Mouse (Mus musculus): ENCODE measurements around the gene Rhno1. TPM values are rescaled to one million over a fixed set of nuclear protein-coding genes. Genes with fewer than 3 reads are reported as not detected.

The Rhno1 gene
- 10 to 100 TPM; 18.2 to 18.3 TPM for total RNA-seq (2021)
- long read RNA-seq, experiment 1, partial matches to known transcripts = 0 of 6 reads
- long read RNA-seq, experiment 1, other reads (novel, unspliced or antisense) = 2 of 6 reads
- long read RNA-seq, experiment 2, partial matches to known transcripts = 1 of 12 reads
- long read RNA-seq, experiment 2, other reads (novel, unspliced or antisense) = 4 of 12 reads

DNA sequence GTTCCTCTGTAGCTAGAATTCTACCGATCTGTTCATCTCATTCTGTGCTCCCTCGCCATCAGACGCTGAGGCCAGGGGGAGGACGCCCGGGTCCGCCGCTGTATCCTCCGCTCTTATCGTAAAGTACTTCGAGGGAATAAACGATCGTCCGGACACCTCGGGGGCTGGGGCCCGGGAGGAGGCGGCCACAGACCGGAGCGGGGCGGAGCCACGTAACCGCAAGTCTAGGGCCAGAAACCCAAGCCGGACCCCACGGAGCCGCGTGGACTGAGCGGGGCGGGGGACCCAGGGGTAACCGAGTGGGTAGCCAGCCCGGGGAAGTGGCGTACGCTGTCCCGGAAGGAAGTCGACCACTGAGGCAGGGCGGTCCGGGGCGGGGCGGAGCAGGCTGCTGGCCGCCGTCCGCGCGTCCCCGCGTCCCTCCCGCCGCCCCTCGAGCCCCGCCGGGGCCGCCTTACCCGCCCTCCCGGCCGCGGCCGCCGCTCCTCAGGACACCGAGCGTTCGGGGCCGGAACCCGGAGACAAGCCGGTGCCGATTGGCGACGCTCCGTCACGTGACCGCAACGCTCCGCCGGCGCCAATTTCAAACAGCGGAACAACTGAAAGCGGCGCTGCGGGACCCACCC lies at the start of gene Rhno1, which contains the start of gene Foxm1:
Gene Rhno1 (minus strand): TSS at position 531 of the 626 bp plus-strand sequence.
Gene Foxm1 (plus strand): TSS at position 587 of the 626 bp plus-strand sequence.
- TF ChIP-seq CTCF (conservative IDR thresholded peaks at IDR 0.05) = no peak
- H3K4me3 ChIP-seq = peak within 1 kb of the TSS; percentile 87
- peak within 1 kb of the TSS; percentile 90 for H3K27ac ChIP-seq
- DNase-seq (ENCODE audit: low spot score in 2 of 2) = peak; percentile 69 to 72

DNA sequence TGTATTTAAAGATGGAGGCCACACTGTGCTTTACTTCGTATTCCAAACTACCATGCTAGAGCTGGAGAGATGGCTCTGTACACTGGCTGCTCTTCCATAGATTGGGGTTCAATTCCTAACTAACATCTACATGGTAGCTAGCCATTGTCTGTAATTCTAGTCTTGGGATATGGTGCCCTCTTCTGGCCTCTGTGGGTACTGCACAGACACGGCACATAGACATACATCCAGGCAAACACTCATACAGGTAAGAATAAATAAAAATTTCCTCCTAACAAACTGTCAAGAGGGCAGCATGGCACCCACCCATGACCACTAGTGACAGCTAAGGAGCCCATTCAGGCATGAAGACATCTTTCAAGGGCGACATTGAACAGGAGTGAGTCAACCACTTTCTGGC lies 48.4 kb upstream of the Rhno1 start:
- Histone ChIP-seq H3K4me3 (no peak overlapping the region), H3K27ac (no peak overlapping the region)
- peak; percentile 70 to 92 for DNase-seq (ENCODE audit: low spot score in 2 of 2)
- peak; percentile 97 for TF ChIP-seq CTCF (conservative IDR thresholded peaks at IDR 0.05)

DNA sequence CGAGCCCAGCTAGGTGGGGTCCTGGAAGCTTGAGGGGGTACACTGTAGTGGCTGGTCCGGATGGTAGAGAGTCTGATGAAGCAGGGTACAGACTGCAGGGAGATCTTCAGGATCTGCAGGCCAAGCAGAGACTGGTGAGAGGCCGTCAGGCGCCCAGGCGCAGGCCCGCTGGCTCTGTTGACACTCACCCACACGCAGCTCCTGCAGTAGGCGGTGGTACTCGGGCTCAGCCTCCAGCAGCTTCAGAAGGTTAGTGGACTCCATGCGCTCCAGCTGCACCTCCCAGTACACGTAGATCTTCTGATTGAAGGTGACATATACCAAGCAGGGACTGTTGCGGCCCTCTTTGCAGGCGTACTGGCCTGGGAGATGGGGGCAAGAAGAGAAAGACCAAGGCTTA lies 47.6 kb upstream of the Rhno1 start:
- no peak for DNase-seq (ENCODE audit: low spot score in 2 of 2)
- no peak for TF ChIP-seq CTCF (conservative IDR thresholded peaks at IDR 0.05)
- no peak overlapping the region for H3K27ac ChIP-seq
- no peak overlapping the region for H3K4me3 ChIP-seq

DNA sequence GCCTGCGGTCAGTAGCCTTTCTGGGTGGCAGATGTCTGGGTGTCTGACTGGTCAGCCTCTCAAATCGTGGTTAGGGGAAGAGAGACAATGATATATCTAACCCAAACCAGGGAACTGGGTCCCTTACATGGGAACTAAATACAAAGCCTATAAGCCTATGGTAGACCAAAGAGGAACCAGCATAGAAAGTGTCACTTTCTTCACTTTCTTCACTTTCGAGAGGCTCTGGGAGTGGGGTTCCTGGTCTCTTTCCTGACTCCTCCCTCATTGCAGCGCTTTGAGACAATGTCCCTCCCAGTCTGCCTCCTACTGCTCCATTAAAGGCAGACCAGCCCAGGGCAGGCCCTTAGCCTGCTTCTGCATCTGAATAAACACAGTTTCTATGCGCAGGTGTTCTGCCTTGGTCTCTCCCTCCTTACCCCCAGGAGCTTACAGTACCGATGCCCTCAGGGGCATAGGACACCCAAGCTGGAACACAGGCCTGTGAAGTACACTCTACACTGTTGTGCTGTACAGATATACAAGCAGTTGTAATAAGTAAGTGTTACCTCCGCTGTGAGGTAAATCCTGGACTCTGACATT lies 45.9 kb upstream of the Rhno1 start:
- Histone ChIP-seq H3K4me3 (no peak overlapping the region), H3K27ac (no peak overlapping the region)
- TF ChIP-seq CTCF (conservative IDR thresholded peaks at IDR 0.05) = no peak
- DNase-seq (ENCODE audit: low spot score in 2 of 2) = no peak

GRCm38 (mm10) chr6:128404708-128405107 lies 42.0 kb upstream of the Rhno1 start:
- 0 out of 2 replicates have a peak, but pooled peaks have one; percentile 6 for TF ChIP-seq CTCF (conservative IDR thresholded peaks at IDR 0.05)
- H3K27ac ChIP-seq = no peak overlapping the region
- no peak for DNase-seq (ENCODE audit: low spot score in 2 of 2)
- no peak overlapping the region for H3K4me3 ChIP-seq

- DNase-seq (ENCODE audit: low spot score in 2 of 2) = peak in 1 of 2 experiments; percentile 49
- Histone ChIP-seq H3K4me3 (peak overlapping the region; percentile 60), H3K27ac (peak overlapping the region; percentile 90)
- TF ChIP-seq CTCF (conservative IDR thresholded peaks at IDR 0.05) = no peak
These were observed 36.9 kb upstream of the Rhno1 start for GRCm38 (mm10) chr6:128399421-128400185.

- no peak for DNase-seq (ENCODE audit: low spot score in 2 of 2)
- Histone ChIP-seq H3K4me3 (peak within 1 kb of the TSS; percentile 60), H3K27ac (peak within 1 kb of the TSS; percentile 90)
- no peak for TF ChIP-seq CTCF (conservative IDR thresholded peaks at IDR 0.05)
These were observed 36.3 kb upstream of the Rhno1 start, which contains the start of gene Nrip2 for GRCm38 (mm10) chr6:128398996-128399395. TSS of gene Nrip2 (plus strand) at chr6:128399296.

DNA sequence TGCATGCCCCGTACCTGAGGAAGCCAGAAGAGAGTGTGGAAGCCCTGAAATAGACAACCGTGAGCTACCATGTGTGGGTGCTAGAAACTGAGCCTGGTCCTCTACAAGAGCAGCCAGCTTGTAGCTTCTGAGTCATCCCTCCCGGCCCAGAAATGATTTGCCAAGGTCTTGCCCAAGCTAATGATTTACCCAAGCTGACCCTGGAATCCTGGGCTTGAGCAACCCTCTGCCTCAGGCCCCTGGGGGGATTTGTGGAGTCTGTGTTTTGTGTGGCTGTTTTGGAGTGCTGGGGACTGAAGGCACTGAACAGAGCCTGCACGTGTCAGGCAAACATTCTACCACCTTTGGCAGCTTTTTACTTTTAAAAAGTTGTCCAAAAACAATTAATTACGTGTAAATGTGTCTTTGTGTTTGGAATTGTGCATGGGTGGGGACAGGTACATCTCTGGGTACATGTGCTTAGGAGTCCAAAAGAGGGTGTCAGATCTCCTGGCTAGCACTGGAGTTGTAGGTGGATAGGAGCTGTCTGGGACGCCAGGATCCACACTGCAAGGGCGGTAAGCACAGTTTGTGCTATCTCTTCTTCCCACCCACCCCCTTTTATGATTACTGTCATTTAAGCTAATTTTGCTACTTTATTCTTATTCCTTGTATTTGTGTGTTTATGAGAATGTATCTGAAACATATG lies 35.0 kb upstream of the Rhno1 start:
- DNase-seq (ENCODE audit: low spot score in 2 of 2) = no peak
- no peak for TF ChIP-seq CTCF (conservative IDR thresholded peaks at IDR 0.05)
- peak overlapping the region; percentile 36; the same call in 1 of the 2 replicates for H3K27ac ChIP-seq
- no peak overlapping the region for H3K4me3 ChIP-seq

DNA sequence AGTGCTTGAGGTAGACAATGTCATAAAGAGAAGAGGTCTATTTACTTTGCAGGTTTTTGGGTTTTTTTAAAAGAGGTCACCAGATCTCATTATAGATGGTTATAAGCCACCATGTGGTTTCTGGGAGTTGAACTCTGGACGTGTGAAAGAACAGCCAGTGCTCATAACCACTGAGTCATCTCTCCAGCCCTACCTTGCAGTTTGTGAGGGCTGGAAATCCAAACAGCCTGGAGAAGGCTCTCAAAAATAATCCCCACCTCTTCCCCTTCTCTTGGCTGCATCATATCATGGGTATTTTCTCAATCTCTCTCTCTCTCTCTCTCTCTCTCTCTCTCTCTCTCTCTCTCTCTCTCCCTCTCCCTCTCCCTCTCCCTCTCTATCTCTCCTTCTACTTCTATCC lies 28.0 kb upstream of the Rhno1 start:
- no peak for TF ChIP-seq CTCF (conservative IDR thresholded peaks at IDR 0.05)
- no peak overlapping the region for H3K27ac ChIP-seq
- no peak for DNase-seq (ENCODE audit: low spot score in 2 of 2)
- no peak overlapping the region for H3K4me3 ChIP-seq

- Histone ChIP-seq H3K27ac (no peak overlapping the region), H3K4me3 (no peak overlapping the region)
- no peak for DNase-seq (ENCODE audit: low spot score in 2 of 2)
- no peak for TF ChIP-seq CTCF (conservative IDR thresholded peaks at IDR 0.05)
These were observed 26.5 kb upstream of the Rhno1 start for GRCm38 (mm10) chr6:128389185-128389584.

DNA sequence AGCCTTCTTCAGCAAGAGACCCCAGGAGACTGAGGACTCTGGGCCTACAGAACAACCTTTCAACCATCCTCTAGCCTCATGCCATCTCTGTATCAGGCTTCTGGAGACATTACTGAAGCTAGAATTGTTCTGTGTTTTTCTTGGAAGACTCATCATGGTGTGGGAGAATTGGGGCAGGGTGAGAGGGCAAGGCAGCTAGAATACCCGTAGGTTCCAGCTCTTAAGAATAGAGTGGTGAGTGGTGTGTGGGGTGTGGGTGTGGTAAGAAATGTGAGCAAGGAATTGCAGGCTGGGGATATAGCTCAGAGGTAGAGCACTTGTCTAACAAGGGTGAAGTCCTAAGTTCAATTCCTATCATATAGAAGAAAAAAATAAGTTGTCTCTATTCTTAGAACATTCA lies 22.3 kb upstream of the Rhno1 start:
- Histone ChIP-seq H3K4me3 (no peak overlapping the region), H3K27ac (no peak overlapping the region)
- no peak for DNase-seq (ENCODE audit: low spot score in 2 of 2)
- no peak for TF ChIP-seq CTCF (conservative IDR thresholded peaks at IDR 0.05)

DNA sequence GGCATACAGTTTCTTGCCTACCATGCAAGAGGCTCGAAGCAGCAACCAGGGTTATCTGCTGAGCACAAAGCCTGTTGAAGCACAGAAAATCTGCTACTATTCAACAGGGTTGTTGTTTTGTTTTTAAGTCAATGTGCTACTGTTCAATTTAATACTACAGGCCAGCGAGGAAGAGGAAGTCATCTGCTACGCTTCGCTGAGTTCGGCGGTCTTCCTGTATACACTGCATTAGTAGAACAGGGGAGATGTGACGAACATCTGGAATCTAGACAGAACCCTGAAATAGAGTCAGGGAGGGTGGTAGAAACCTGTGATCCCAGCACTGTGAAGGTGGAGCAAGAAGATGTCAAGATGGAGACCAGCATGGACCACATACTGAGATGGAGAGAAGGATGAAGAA lies 21.0 kb upstream of the Rhno1 start:
- TF ChIP-seq CTCF (conservative IDR thresholded peaks at IDR 0.05) = no peak
- H3K4me3 ChIP-seq = no peak overlapping the region
- H3K27ac ChIP-seq = no peak overlapping the region
- no peak for DNase-seq (ENCODE audit: low spot score in 2 of 2)

All from layer of hippocampus, adult 2 months (tissue).